Mouse (Mus musculus): Measurements from ENCODE around the gene Hist1h3g.

- TF ChIP-seq GATA1 (IDR thresholded peaks at IDR 0.05; ENCODE audit: borderline replicate concordance, low read length) (no peak), FLI1 (IDR thresholded peaks at IDR 0.05; ENCODE audit: low read length) (no peak)
Observed at GRCm38 (mm10) chr13:23510127-23510526, 25.1 kb upstream of the Hist1h3g start.

Data from megakaryocyte, embryonic 14.5 days (primary cell).